Mouse (Mus musculus) lung, embryonic 15.5 days (tissue): ENCODE data around the gene Thra. TPM values are rescaled to one million over a fixed set of nuclear protein-coding genes. Genes with fewer than 3 reads are reported as not detected.
A peak's percentile ranks its signal among the peaks of the same experiment; 100 is the strongest.

ENCODE experiments used
- ATAC-seq: fragments of 200-750 bp; cut with Nextera tagmentation; 2 replicates; pipeline ENCODE4 v1.8.0; 2017; ENCODE audit warnings: moderate number of reproducible peaks, borderline replicate concordance; ENCODE audit not compliant: low FRiP score, low TSS enrichment; ENCODE audit errors: extremely low read depth
- H3K27ac ChIP-seq: fragments of 300-500 bp; sonication (generic); 2 replicates; pipeline ENCODE4 v1.5.1; 2015; ENCODE audit warnings: moderate library complexity, mild to moderate bottlenecking, inconsistent platforms
- H3K27me3 ChIP-seq: fragments of 300-500 bp; sonication (generic); 2 replicates; pipeline ENCODE4 v1.6.1; 2015; ENCODE audit warnings: inconsistent platforms
- H3K36me3 ChIP-seq: fragments of 300-500 bp; sonication (generic); 2 replicates; pipeline ENCODE4 v1.6.1; 2015; ENCODE audit warnings: inconsistent platforms
- H3K4me1 ChIP-seq: fragments of 300-500 bp; sonication (generic); 2 replicates; pipeline ENCODE4 v1.6.1; 2015; ENCODE audit warnings: inconsistent platforms
- H3K4me2 ChIP-seq: fragments of 300-500 bp; sonication (generic); 2 replicates; pipeline ENCODE4 v1.6.1; 2015; ENCODE audit warnings: inconsistent platforms, mild to moderate bottlenecking, moderate library complexity
- H3K4me3 ChIP-seq: fragments of 300-500 bp; sonication (generic); 2 replicates; pipeline ENCODE4 v1.5.1; 2015; ENCODE audit warnings: mild to moderate bottlenecking, inconsistent platforms
- H3K9ac ChIP-seq: fragments of 300-500 bp; sonication (generic); 2 replicates; pipeline ENCODE4 v1.6.1; 2015; ENCODE audit warnings: inconsistent platforms
- H3K9me3 ChIP-seq: fragments of 300-500 bp; sonication (generic); 2 replicates; pipeline ENCODE4 v1.6.1; 2016; ENCODE audit warnings: inconsistent platforms
- WGBS: fragments of 180-500 bp; shearing (Covaris S2); methylation state at CpG from one replicate; pipeline ENCODE4 v1.1.7; 2015; 5-methylcytosine and 5-hydroxymethylcytosine counted together
- polyA plus RNA-seq: library from polyadenylated mRNA; unstranded; fragments of >200 nt; fragmentation: Nextera tagmentation; extraction: Ambion mirVana; gene quantifications from 2 replicates; pipeline ENCODE4 v1.2.1, GENCODE M21; 2015

Gene Thra
- polyA plus RNA-seq, 1 experiment from 2014 or later = 35.6 TPM

- Histone ChIP-seq H3K27ac (no peak overlapping the region), H3K9ac (no peak overlapping the region), H3K4me1 (peaks cover 34% of the 10 kb centered on the region), H3K4me2 (no peak overlapping the region), H3K9me3 (no peaks in the 10 kb centered on the region), H3K4me3 (no peak overlapping the region), H3K27me3 (no peaks in the 10 kb centered on the region), H3K36me3 (peaks cover 61% of the 10 kb centered on the region)
- ATAC-seq = no peak
- WGBS = 82% methylated on average over 12 of the region's 12 CpGs
Observed at GRCm38 (mm10) chr11:98756711-98757110, 16.3 kb downstream of the Thra start.

DNA sequence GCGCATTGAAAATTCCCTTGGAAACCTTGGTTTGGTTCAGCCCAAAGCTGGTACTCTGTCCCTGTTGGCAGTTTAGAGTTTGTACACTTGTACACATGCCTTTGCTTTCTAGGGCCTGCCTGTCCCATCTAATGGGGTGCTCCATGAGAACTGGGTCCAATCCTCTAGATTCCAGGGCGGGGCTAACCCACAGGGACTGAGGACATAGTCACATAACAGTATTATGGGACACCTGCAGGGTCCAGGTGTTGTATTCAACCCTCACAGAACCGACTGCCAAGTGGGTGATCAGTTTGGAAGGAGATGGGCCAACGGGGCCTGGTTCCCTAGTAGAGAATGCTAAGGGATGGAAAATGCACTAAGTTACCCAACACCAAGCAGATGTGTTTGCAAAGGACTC, 21.5 kb downstream of the Thra start:
- H3K36me3 ChIP-seq = peaks cover 63% of the 10 kb centered on the region
- peaks cover 50% of the 10 kb centered on the region for H3K4me1 ChIP-seq
- no peak overlapping the region for H3K4me2 ChIP-seq
- no peak overlapping the region for H3K4me3 ChIP-seq
- 94% methylated on average over 4 of the region's 4 CpGs for WGBS
- ATAC-seq = no peak
- 0 out of 2 replicates have a peak overlapping the region, but pooled peaks have one; percentile 77 for H3K27ac ChIP-seq
- H3K9ac ChIP-seq = no peak overlapping the region
- H3K9me3 ChIP-seq = no peaks in the 10 kb centered on the region
- no peaks in the 10 kb centered on the region for H3K27me3 ChIP-seq

DNA sequence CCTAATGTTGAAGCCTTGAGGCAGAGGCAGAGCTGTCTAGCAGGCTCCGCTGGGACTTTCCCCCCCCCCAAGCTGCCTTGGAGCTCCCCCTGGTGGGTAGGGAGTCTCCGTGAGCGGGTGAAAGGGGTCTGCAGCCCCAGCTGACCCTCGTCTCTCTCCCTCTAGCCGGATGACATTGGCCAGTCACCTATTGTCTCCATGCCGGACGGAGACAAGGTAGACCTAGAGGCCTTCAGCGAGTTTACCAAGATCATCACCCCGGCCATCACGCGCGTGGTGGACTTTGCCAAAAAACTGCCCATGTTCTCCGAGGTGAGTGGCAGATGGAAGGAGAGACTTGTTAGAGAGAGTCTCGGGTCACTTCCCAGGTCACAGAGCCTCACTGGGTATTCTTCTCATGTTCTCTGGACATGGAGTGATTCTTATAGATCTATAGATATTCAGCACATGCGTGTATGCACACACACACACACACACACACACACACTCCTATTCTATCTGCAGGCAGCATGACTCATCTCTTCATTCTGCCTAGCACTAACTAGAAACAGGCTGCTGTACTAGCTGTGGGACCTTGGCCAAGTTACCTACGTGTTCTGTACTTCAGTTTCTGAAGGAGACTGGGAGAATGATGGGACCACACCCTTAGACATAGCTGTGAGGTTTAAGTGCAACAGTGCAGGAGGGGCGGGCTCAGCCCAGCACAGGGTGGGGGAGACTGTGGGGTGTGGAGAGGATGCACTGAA, 22.5 kb downstream of the Thra start:
- Histone ChIP-seq H3K27me3 (no peaks in the 10 kb centered on the region), H3K9me3 (no peaks in the 10 kb centered on the region), H3K27ac (peak overlapping the region; percentile 77), H3K9ac (no peak overlapping the region), H3K4me3 (no peak overlapping the region), H3K4me2 (no peak overlapping the region), H3K36me3 (peaks cover 53% of the 10 kb centered on the region), H3K4me1 (peaks cover 60% of the 10 kb centered on the region)
- ATAC-seq = peak; percentile 55; the same call in 1 of the 2 replicates
- 60% methylated on average over 17 of the region's 17 CpGs for WGBS

- Histone ChIP-seq H3K9ac (no peak overlapping the region), H3K27me3 (no peaks in the 10 kb centered on the region), H3K4me2 (no peak overlapping the region), H3K36me3 (peaks cover 50% of the 10 kb centered on the region), H3K27ac (peak overlapping the region; percentile 77), H3K9me3 (no peaks in the 10 kb centered on the region), H3K4me3 (no peak overlapping the region), H3K4me1 (peaks cover 65% of the 10 kb centered on the region)
- WGBS = 85% methylated on average over 8 of the region's 8 CpGs
- no peak for ATAC-seq
Observed at GRCm38 (mm10) chr11:98763502-98763861, 23.0 kb downstream of the Thra start.

GRCm38 (mm10) chr11:98764091-98764490, 23.7 kb downstream of the Thra start:
- Histone ChIP-seq H3K4me3 (no peak overlapping the region), H3K36me3 (peaks cover 50% of the 10 kb centered on the region), H3K4me2 (no peak overlapping the region), H3K27ac (peak overlapping the region; percentile 77; the same call in 1 of the 2 replicates), H3K9me3 (no peaks in the 10 kb centered on the region), H3K9ac (no peak overlapping the region), H3K27me3 (no peaks in the 10 kb centered on the region), H3K4me1 (peaks cover 71% of the 10 kb centered on the region)
- ATAC-seq = no peak
- 68% methylated on average over 18 of the region's 18 CpGs for WGBS

- Histone ChIP-seq H3K36me3 (peaks cover 48% of the 10 kb centered on the region), H3K4me1 (peaks cover 76% of the 10 kb centered on the region)
Observed at GRCm38 (mm10) chr11:98764746-98765145, 24.3 kb downstream of the Thra start.

DNA sequence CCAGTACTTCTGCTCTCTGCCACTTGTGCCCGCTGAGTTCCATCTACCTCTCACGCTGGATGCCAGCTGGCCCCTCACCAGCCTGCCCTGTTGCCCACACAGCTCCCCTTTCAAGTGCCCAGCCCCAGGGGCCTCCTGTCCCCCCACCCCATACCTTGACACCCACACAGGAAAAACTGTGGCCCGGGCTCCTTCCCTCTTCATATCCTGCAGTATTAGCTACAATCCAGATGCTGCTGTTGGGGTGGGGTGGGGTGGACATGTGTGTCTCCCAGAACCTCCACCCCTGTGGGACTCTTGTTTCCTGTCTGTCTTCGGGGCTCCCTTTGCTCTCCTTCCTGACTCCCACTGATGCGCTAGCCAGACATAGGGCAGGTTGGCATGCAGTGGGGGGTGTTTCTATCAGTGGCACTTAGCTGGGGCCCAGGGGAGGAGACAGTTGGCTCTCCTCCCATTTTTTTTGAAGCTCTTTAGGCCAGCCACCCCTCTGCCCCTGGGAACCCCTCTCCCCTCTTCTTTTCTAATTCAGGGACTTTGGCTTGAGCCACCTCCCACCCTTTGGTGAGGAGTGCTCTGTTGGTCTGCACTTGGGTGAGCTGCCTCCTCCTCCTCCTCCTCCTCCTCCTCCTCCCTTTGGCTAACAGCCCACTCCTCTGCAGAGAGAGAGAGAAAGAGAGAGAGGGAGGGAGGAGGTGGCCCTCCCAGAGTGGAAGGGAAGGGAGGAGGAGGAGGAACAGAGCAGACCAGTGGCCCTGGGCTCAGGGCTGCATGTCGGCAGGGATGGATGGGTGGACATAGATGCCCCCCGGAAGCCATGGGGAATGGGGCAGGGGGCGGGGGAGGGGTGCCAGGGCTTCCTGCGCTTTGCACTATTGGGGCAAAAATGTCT, 25.2 kb downstream of the Thra start:
- peaks cover 82% of the 10 kb centered on the region for H3K4me1 ChIP-seq
- H3K27me3 ChIP-seq = no peaks in the 10 kb centered on the region
- no peak overlapping the region for H3K4me3 ChIP-seq
- no peaks in the 10 kb centered on the region for H3K9me3 ChIP-seq
- H3K36me3 ChIP-seq = peaks cover 39% of the 10 kb centered on the region
- peak overlapping the region; percentile 77 for H3K27ac ChIP-seq
- H3K9ac ChIP-seq = 0 out of 2 replicates have a peak overlapping the region, but pooled peaks have one; percentile 2
- ATAC-seq = peak; percentile 23; the same call in 1 of the 2 replicates
- WGBS = 15% methylated on average over 7 of the region's 9 CpGs
- no peak overlapping the region for H3K4me2 ChIP-seq

More at GRCm38 (mm10) chr11:98764746-98765145, 24.3 kb downstream of the Thra start:
- ATAC-seq = no peak
- Histone ChIP-seq H3K4me2 (no peak overlapping the region), H3K4me3 (no peak overlapping the region), H3K27ac (peak overlapping the region; percentile 77; the same call in 1 of the 2 replicates), H3K27me3 (no peaks in the 10 kb centered on the region), H3K9me3 (no peaks in the 10 kb centered on the region), H3K9ac (no peak overlapping the region)

- Histone ChIP-seq H3K4me1 (peaks cover 87% of the 10 kb centered on the region), H3K4me3 (no peak overlapping the region), H3K27me3 (no peaks in the 10 kb centered on the region), H3K36me3 (peaks cover 34% of the 10 kb centered on the region), H3K9me3 (no peaks in the 10 kb centered on the region), H3K27ac (peak overlapping the region; percentile 77), H3K4me2 (no peak overlapping the region; the same call in 1 of the 2 replicates), H3K9ac (no peak overlapping the region)
- no peak for ATAC-seq
- WGBS = 29% methylated on average over 2 of the region's 2 CpGs
Observed at GRCm38 (mm10) chr11:98766346-98766745, 25.9 kb downstream of the Thra start.

- H3K36me3 ChIP-seq = peaks cover 29% of the 10 kb centered on the region
- no peaks in the 10 kb centered on the region for H3K27me3 ChIP-seq
- no peak overlapping the region for H3K9ac ChIP-seq
- ATAC-seq = peak; percentile 5; the same call in 1 of the 2 replicates
- H3K27ac ChIP-seq = peak overlapping the region; percentile 77
- no peaks in the 10 kb centered on the region for H3K9me3 ChIP-seq
- peaks cover 91% of the 10 kb centered on the region for H3K4me1 ChIP-seq
- peak overlapping the region; percentile 18; the same call in 1 of the 2 replicates for H3K4me2 ChIP-seq
- WGBS = 31% methylated on average over 5 of the region's 5 CpGs
- no peak overlapping the region for H3K4me3 ChIP-seq
Observed at GRCm38 (mm10) chr11:98766816-98767215, 26.4 kb downstream of the Thra start.

DNA sequence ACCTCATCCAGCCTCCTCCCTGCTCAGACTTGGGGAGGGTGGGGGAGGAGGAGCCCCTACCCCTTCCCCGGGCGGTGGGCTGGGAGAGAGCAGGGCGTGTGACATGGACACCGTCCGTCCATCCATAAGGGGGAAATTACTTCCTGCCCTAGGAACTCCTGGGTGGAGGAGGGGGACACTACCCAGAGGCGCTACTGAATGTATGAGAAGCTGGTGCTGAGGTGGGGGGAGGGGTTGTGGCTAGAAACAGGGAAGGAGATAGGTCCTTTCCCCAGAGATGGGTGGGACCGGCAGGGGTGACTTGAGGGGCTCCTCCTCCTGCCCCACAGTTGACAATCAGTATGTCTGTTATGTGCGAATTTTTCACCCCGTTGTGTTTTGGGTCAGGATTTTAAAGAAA, 26.8 kb downstream of the Thra start:
- H3K4me3 ChIP-seq = no peak overlapping the region
- no peaks in the 10 kb centered on the region for H3K27me3 ChIP-seq
- H3K4me1 ChIP-seq = peaks cover 91% of the 10 kb centered on the region
- H3K9ac ChIP-seq = no peak overlapping the region
- peak overlapping the region; percentile 77; the same call in 1 of the 2 replicates for H3K27ac ChIP-seq
- H3K4me2 ChIP-seq = peak overlapping the region; percentile 18; the same call in 1 of the 2 replicates
- H3K36me3 ChIP-seq = peaks cover 26% of the 10 kb centered on the region
- H3K9me3 ChIP-seq = no peaks in the 10 kb centered on the region
- ATAC-seq = peak; percentile 8; the same call in 1 of the 2 replicates
- WGBS = 15% methylated on average over 9 of the region's 9 CpGs

GRCm38 (mm10) chr11:98767713-98768112, 27.3 kb downstream of the Thra start:
- H3K4me2 ChIP-seq = peak overlapping the region; percentile 49
- WGBS = 20% methylated on average over 4 of the region's 4 CpGs
- peak overlapping the region; percentile 77 for H3K27ac ChIP-seq
- ATAC-seq = no peak
- H3K36me3 ChIP-seq = peaks cover 26% of the 10 kb centered on the region
- peak overlapping the region; percentile 27; the same call in 1 of the 2 replicates for H3K9ac ChIP-seq
- no peaks in the 10 kb centered on the region for H3K9me3 ChIP-seq
- peaks cover 91% of the 10 kb centered on the region for H3K4me1 ChIP-seq
- peak overlapping the region; percentile 14 for H3K4me3 ChIP-seq
- no peaks in the 10 kb centered on the region for H3K27me3 ChIP-seq
